11 mouse cellular contexts compared by ENCODE assay signal in genomic region chr10:117873952-117874351, GRCm38 (mm10). TPM values are rescaled to one million over a fixed set of nuclear protein-coding genes. Genes with fewer than 3 reads are reported as not detected.
A peak's percentile ranks its signal among the peaks of the same experiment; 100 is the strongest.
DNase-seq lines count a peak whose midpoint lies in the region; ATAC-seq lines count a peak whose summit lies in the region.
"Had no signal": no experiment of that assay in that cellular context is flagged by ENCODE, and none has a peak within 500 bp of the region (broad histone marks: within the 10 kb centered on the region; RNA-seq: fewer than 3 reads in every experiment).

No protein-coding gene starts in this region.

- DNase-seq in right cerebral cortex, postnatal 14 days = peak; percentile 19
- DNase-seq in right cerebral cortex, postnatal 25 days = no peak
- DNase-seq in NIH3T3 (ENCODE audit: low read depth) = peak; percentile 20
- DNase-seq in induced T-regulatory cell, adult 2 months (ENCODE audit: low read depth) = peak; percentile 36
- no peak for DNase-seq in ovary, postnatal 10 days (ENCODE audit: low spot score)
- no peak for DNase-seq in layer of hippocampus, postnatal 14 days (ENCODE audit: low spot score in 2 of 2)
- DNase-seq: cerebellum, postnatal 25 days; heart, adult 18-20 months; heart, postnatal 14 days; right cerebral cortex, postnatal 4 days had no signal

- peak; percentile 43; the same call in 1 of the 2 replicates for ATAC-seq in neutrophil, adult 5-6 weeks (ENCODE audit: extremely low read depth, insufficient number of reproducible peaks, low FRiP score, poor library complexity, severe bottlenecking)

RNA-seq across cellular contexts. Expression of gene Rap1b, which starts 28.1 kb away (rescaled TPM):
- total RNA-seq in neutrophil, adult 5-6 weeks (2017) = 331 and 337 TPM in 2 replicates
- 10 to 100 TPM; 79.4 to 86.1 TPM for total RNA-seq in layer of hippocampus, postnatal 14 days (2021)

Comparison
In these comparisons a context has a peak if more than half of its experiments do, and no peak if none do; other contexts are left out.
1. DNase-seq: peak in right cerebral cortex, postnatal 14 days (single experiment), NIH3T3 (single experiment) and induced T-regulatory cell, adult 2 months (single experiment); none in right cerebral cortex, postnatal 25 days (single experiment), ovary, postnatal 10 days (single experiment) and layer of hippocampus, postnatal 14 days (0 of 2).